8 mouse cellular contexts compared by ENCODE assay signal in the genomic region with DNA sequence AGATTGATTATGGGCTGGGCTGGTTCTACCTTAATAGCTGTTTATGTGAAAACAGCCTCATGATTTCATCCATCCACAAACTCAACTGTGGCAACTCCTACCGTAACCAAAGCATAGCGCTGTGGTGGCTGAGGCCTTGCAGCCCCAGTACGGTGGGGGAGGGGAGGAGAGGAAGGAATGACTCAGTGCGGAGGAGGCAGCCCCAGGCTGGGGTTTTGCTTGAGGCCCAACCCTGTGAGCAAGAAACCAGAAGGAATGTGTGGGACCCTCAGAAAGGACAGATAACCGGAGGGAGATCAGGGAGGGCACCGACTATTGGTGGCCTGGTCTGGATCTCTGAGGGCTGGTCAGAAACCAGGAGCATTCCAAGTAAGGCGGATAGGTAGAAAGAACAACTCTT. TPM values are rescaled to one million over a fixed set of nuclear protein-coding genes. Genes with fewer than 3 reads are reported as not detected.
DNase-seq lines count a peak whose midpoint lies in the region; ATAC-seq and TF ChIP-seq lines count a peak whose summit lies in the region.

No protein-coding gene starts in this region.

- H3K27me3 ChIP-seq in embryonic facial prominence, embryonic 15.5 days = no peaks in the 10 kb centered on the region
- no peaks in the 10 kb centered on the region for H3K27me3 ChIP-seq in limb, embryonic 11.5 days (ENCODE audit: control insufficient read depth, insufficient read depth, low read length)

- TF ChIP-seq CTCF in left cerebral cortex, adult 2 months (IDR thresholded peaks at IDR 0.05) = no peak

- 36% methylated on average over 7 of the region's 7 CpGs for whole genome bisulfite sequencing in embryonic facial prominence, embryonic 15.5 days
- 48% methylated on average over 7 of the region's 7 CpGs for WGBS in limb, embryonic 11.5 days

- no peaks in the 10 kb centered on the region for H3K9me3 ChIP-seq in embryonic facial prominence, embryonic 15.5 days (replicated peaks)
- no peaks in the 10 kb centered on the region for H3K9me3 ChIP-seq in limb, embryonic 11.5 days (ENCODE audit: control insufficient read depth, low read length)

- intact Hi-C loops in left cerebral cortex, adult 2 months (cut with DNase I) = loop anchor here (5.0 kb wide), 1 partner anchor 156 kb away; no protein-coding TSS in a partner anchor
- intact Hi-C loops in left cerebral cortex, postnatal 4 days (cut with DNase I) = no loop called here

- H3K27ac ChIP-seq in left cerebral cortex, adult 2 months = peak overlapping the region; percentile 87
- peak overlapping the region; percentile 93 for H3K27ac ChIP-seq in embryonic facial prominence, embryonic 15.5 days (replicated peaks)
- H3K27ac ChIP-seq in limb, embryonic 11.5 days (replicated peaks; ENCODE audit: low read depth, low read length) = no peak overlapping the region

- no peak overlapping the region for H3K9ac ChIP-seq in embryonic facial prominence, embryonic 15.5 days
- H3K9ac ChIP-seq in limb, embryonic 11.5 days (ENCODE audit: low read length) = no peak overlapping the region

- H3K4me3 ChIP-seq in left cerebral cortex, adult 2 months = no peak overlapping the region
- no peak overlapping the region for H3K4me3 ChIP-seq in embryonic facial prominence, embryonic 15.5 days (replicated peaks)
- no peak overlapping the region for H3K4me3 ChIP-seq in limb, embryonic 11.5 days (ENCODE audit: low read depth, low read length)

- DNase-seq in left cerebral cortex, adult 2 months (ENCODE audit: extremely low spot score in 1 of 2, low spot score in 2 of 2) = peak; percentile 53 to 64
- DNase-seq in left cerebral cortex, postnatal 4 days = no peak
- DNase-seq in T-cell, adult 2 months (ENCODE audit: low spot score) = peak; percentile 65
- DNase-seq in limb, embryonic 11.5 days (ENCODE audit: low spot score) = peak; percentile 65
- DNase-seq in right cerebral cortex, postnatal 25 days = peak; percentile 45
- no peak for DNase-seq in cerebellum, postnatal 36 days
- no peak for DNase-seq in cerebellum, adult 18-20 months

- ATAC-seq in embryonic facial prominence, embryonic 15.5 days (ENCODE audit: insufficient number of reproducible peaks, low FRiP score, low TSS enrichment, low read depth) = 0 out of 2 replicates have a peak, but pooled peaks have one; percentile 48
- peak; percentile 53; the same call in 1 of the 2 replicates for ATAC-seq in limb, embryonic 11.5 days (ENCODE audit: insufficient number of reproducible peaks, low FRiP score, low TSS enrichment, low read depth)

- H3K4me2 ChIP-seq in embryonic facial prominence, embryonic 15.5 days (replicated peaks) = no peak overlapping the region
- H3K4me2 ChIP-seq in limb, embryonic 11.5 days (ENCODE audit: low read depth, severe bottlenecking) = no peak overlapping the region

- no peaks in the 10 kb centered on the region for H3K36me3 ChIP-seq in embryonic facial prominence, embryonic 15.5 days
- no peaks in the 10 kb centered on the region for H3K36me3 ChIP-seq in limb, embryonic 11.5 days (ENCODE audit: control insufficient read depth, insufficient read depth, low read length)

- peaks cover 66% of the 10 kb centered on the region for H3K4me1 ChIP-seq in embryonic facial prominence, embryonic 15.5 days
- H3K4me1 ChIP-seq in limb, embryonic 11.5 days (ENCODE audit: control insufficient read depth, insufficient read depth, low read length) = peaks cover 46% of the 10 kb centered on the region

RNA-seq across cellular contexts. Expression of gene Acot11, which starts 17.0 kb away (rescaled TPM):
- total RNA-seq in left cerebral cortex, adult 2 months (2021) = 10 to 100 TPM; 51.7 to 54.1 TPM
- total RNA-seq in left cerebral cortex, postnatal 4 days (2021) = 1 to 10 TPM; 3.7 to 3.8 TPM
- 3.0 and 4.1 TPM in 2 replicates for polyA plus RNA-seq in embryonic facial prominence, embryonic 15.5 days (2015; fragmentation: Nextera tagmentation; extraction: Ambion mirVana)
- 6.5 and 10.1 TPM in 2 replicates for polyA plus RNA-seq in limb, embryonic 11.5 days (2014; fragmentation: Nextera tagmentation; extraction: Ambion mirVana)

RNA-seq across cellular contexts. Expression of gene Fam151a, which starts 54.1 kb away (rescaled TPM):
- total RNA-seq in left cerebral cortex, adult 2 months (2021) = not detected
- total RNA-seq in left cerebral cortex, postnatal 4 days (2021) = not detected
- 0.14 and 0.33 TPM in 2 replicates for polyA plus RNA-seq in embryonic facial prominence, embryonic 15.5 days (2015; fragmentation: Nextera tagmentation; extraction: Ambion mirVana)
- 0.27 TPM in 1 of 2 replicates, not detected in the other for polyA plus RNA-seq in limb, embryonic 11.5 days (2014; fragmentation: Nextera tagmentation; extraction: Ambion mirVana)

RNA-seq across cellular contexts. Expression of gene Mroh7, which starts 57.1 kb away (rescaled TPM):
- total RNA-seq in left cerebral cortex, adult 2 months (2021) = 1 to 10 TPM; 3.1 to 4.6 TPM
- 1 to 10 TPM; 1.3 to 1.6 TPM for total RNA-seq in left cerebral cortex, postnatal 4 days (2021)
- polyA plus RNA-seq in embryonic facial prominence, embryonic 15.5 days (2015; fragmentation: Nextera tagmentation; extraction: Ambion mirVana) = 0.39 and 0.57 TPM in 2 replicates
- polyA plus RNA-seq in limb, embryonic 11.5 days (2014; fragmentation: Nextera tagmentation; extraction: Ambion mirVana) = 0.30 TPM in 1 of 2 replicates, not detected in the other

Comparison
In these comparisons a context has a peak if more than half of its experiments do, and no peak if none do; other contexts are left out.
1. DNase-seq: peak in left cerebral cortex, adult 2 months (2 of 2), T-cell, adult 2 months (single experiment), limb, embryonic 11.5 days (single experiment) and right cerebral cortex, postnatal 25 days (single experiment); none in left cerebral cortex, postnatal 4 days (single experiment), cerebellum, postnatal 36 days (0 of 2) and cerebellum, adult 18-20 months (0 of 2).
2. RNA of gene Acot11, which starts 17.0 kb away (total RNA-seq): 51.7 to 54.1 TPM in left cerebral cortex, adult 2 months; 3.7 to 3.8 TPM in left cerebral cortex, postnatal 4 days; every median in the first group is over 10 times any median in the second.